Mouse (Mus musculus): ENCODE data around the gene Gm49601.

DNA sequence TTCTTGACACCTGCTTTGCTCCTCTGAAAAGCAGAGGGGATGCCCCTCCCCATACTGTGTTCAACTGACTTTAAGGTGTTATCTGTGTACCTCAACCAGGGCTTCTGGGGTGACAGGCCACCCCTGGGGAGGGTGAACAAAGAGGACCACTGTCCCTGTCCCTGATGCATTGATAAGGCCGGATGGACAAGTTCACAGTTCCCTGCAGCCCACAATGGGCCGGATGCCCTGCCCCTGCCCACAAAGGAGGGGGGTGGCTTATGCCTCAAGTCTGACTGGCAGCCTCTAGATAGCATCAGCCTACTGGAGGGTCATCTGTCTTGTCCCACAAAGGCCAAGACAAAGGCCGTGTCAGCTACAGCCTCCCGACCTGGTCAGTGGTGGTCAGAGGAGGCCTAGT, 7.1 kb downstream of the Gm49601 start:
- TF ChIP-seq CTCF (IDR thresholded peaks at IDR 0.05; ENCODE audit: low read depth, low read length) = no peak
- TF ChIP-seq POLR2A (IDR thresholded peaks at IDR 0.05; ENCODE audit: extremely low read depth, insufficient read depth, low read length) = no peak

Data from liver, adult 2 months (tissue).